Mouse (Mus musculus) stomach, embryonic 15.5 days (tissue): ENCODE data around the gene Slc35c2. TPM values are rescaled to one million over a fixed set of nuclear protein-coding genes. Genes with fewer than 3 reads are reported as not detected.

ENCODE experiments used
- ATAC-seq: fragments of 200-750 bp; cut with Nextera tagmentation; 2 replicates; pipeline ENCODE4 v1.8.0; 2017; ENCODE audit warnings: low read depth, moderate number of reproducible peaks, moderate TSS enrichment; ENCODE audit not compliant: insufficient read depth, low FRiP score
- H3K27ac ChIP-seq: fragments of 300-500 bp; sonication (generic); 2 replicates; pipeline ENCODE4 v1.5.1; 2015; ENCODE audit warnings: mild to moderate bottlenecking, inconsistent platforms
- H3K27me3 ChIP-seq: fragments of 300-500 bp; sonication (generic); replicated peaks from 2 replicates; pipeline ENCODE4 v1.6.1; 2015; ENCODE audit warnings: inconsistent platforms
- H3K36me3 ChIP-seq: fragments of 300-500 bp; sonication (generic); 2 replicates; pipeline ENCODE4 v1.6.1; 2015; ENCODE audit warnings: inconsistent platforms
- H3K4me1 ChIP-seq: fragments of 300-500 bp; sonication (generic); 2 replicates; pipeline ENCODE4 v1.6.1; 2015; ENCODE audit warnings: inconsistent platforms
- H3K4me2 ChIP-seq: fragments of 300-500 bp; sonication (generic); 2 replicates; pipeline ENCODE4 v1.6.1; 2015; ENCODE audit warnings: mild to moderate bottlenecking, inconsistent platforms
- H3K4me3 ChIP-seq: fragments of 300-500 bp; sonication (generic); replicated peaks from 2 replicates; pipeline ENCODE4 v1.5.1; 2015; ENCODE audit warnings: inconsistent platforms
- H3K9ac ChIP-seq: fragments of 300-500 bp; sonication (generic); 2 replicates; pipeline ENCODE4 v1.6.1; 2015; ENCODE audit warnings: inconsistent platforms
- H3K9me3 ChIP-seq: fragments of 300-500 bp; sonication (generic); 2 replicates; pipeline ENCODE4 v1.6.1; 2016; ENCODE audit warnings: inconsistent platforms
- WGBS: fragments of 180-500 bp; shearing (Covaris S2); methylation state at CpG from one replicate; pipeline ENCODE4 v1.1.7; 2015; 5-methylcytosine and 5-hydroxymethylcytosine counted together
- polyA plus RNA-seq: library from polyadenylated mRNA; unstranded; fragments of >200 nt; fragmentation: Nextera tagmentation; extraction: Ambion mirVana; gene quantifications from 2 replicates; pipeline ENCODE4 v1.2.1, GENCODE M21; 2015

The Slc35c2 gene
- polyA plus RNA-seq, 1 experiment from 2014 or later = 60.5 TPM

DNA sequence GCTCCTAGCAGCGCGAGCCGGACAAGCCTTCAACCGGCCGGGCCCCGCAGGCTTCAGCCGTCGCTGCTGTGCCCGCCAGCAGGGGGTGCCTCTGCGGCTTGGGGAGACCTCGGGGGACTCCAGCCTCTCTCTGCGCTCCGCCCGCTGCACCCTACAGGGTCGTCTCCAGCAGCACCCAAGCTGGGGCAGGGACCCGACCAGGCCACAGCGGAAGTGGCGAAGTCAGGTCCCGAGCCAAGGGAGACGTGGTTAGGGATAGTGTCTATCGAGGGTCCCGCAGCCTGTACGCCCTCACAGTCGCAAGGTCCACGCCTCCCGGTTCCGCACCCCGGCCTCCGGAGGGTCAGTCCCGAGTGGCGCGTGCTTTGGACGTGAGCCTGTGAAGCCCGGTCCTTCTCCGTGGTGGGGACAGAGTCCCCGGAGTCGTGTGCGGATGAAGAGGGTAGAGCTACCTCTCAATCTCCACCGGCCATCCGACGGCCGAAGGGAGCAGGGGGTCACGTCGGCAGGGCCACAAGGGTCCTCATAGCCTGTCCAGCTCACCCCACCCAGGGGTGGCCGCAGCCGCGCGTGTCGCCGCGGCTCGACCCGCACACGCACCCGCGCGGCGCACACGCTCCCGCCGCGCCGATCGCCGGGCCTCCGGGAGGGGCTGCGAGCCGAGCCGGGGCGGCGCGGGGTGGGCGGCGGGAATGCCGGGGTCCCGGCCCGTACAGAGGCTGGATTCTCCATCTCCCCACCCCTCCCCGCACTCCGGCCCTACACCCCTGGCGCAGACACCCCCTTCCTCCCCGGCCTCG, 54.0 kb downstream of the Slc35c2 start:
- no peak for ATAC-seq
- WGBS = 1% methylated on average over 73 of the region's 82 CpGs

DNA sequence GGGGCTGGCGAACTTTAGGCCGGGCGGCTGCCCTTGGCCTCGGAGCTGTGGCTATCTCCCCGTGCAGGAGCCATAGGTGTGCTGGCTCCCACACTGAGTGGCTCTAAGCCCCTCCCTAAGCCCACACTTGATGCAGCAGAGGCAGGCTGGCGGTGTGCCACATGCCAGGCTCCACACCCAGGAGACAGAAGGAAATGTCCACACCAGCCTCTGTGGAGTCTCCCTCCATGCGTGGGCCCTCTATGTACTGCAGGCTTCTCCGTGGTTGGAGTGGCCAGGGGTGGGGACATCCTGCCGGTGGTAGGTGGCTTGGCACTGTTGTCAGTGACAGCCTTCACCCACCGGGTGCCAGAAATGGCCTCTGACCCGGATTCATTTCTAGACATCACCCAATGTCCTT, 58.6 kb downstream of the Slc35c2 start:
- ATAC-seq = no peak
- Histone ChIP-seq H3K9me3 (no peaks in the 10 kb centered on the region), H3K36me3 (no peaks in the 10 kb centered on the region), H3K9ac (no peak overlapping the region), H3K27me3 (peaks cover 63% of the 10 kb centered on the region), H3K4me3 (no peak overlapping the region), H3K4me1 (peaks cover 10% of the 10 kb centered on the region), H3K4me2 (no peak overlapping the region), H3K27ac (no peak overlapping the region)
- WGBS = 81% methylated on average over 11 of the region's 11 CpGs

More for the DNA sequence above, 54.0 kb downstream of the Slc35c2 start:
- Histone ChIP-seq H3K36me3 (no peaks in the 10 kb centered on the region), H3K4me3 (peak overlapping the region; percentile 53), H3K27me3 (peaks cover 91% of the 10 kb centered on the region), H3K27ac (no peak overlapping the region), H3K9me3 (no peaks in the 10 kb centered on the region), H3K4me1 (peaks cover 14% of the 10 kb centered on the region), H3K9ac (peak overlapping the region; percentile 39; the same call in 1 of the 2 replicates), H3K4me2 (peak overlapping the region; percentile 96)

Other genes starting within 250 kb of the Slc35c2 start
- gene Cd40, start 232.2 kb downstream of the Slc35c2 start, polyA plus RNA-seq = 7.1 TPM in 2 replicates
- gene 1700025C18Rik, start 197.1 kb downstream of the Slc35c2 start, polyA plus RNA-seq = not detected in 2 replicates
- gene Cdh22, start 53.0 kb downstream of the Slc35c2 start, polyA plus RNA-seq = 0.57 and 0.63 TPM in 2 replicates
- 53.2 and 56.2 TPM in 2 replicates for gene Elmo2, start 38.6 kb upstream of the Slc35c2 start, polyA plus RNA-seq
- 0.64 and 0.66 TPM in 2 replicates for gene Zfp663, start 80.9 kb upstream of the Slc35c2 start, polyA plus RNA-seq
- gene Zfp334, start 100.4 kb upstream of the Slc35c2 start, polyA plus RNA-seq = 5.6 TPM in 2 replicates
- gene Ocstamp, start 112.5 kb upstream of the Slc35c2 start, polyA plus RNA-seq = 0.37 and 0.59 TPM in 2 replicates
- 0.89 and 1.0 TPM in 2 replicates for gene Slc13a3, start 185.4 kb upstream of the Slc35c2 start, polyA plus RNA-seq
- gene Trp53rka, start 205.5 kb upstream of the Slc35c2 start, polyA plus RNA-seq = 32.7 and 32.8 TPM in 2 replicates
- gene Slc2a10, start 215.9 kb upstream of the Slc35c2 start, polyA plus RNA-seq = 7.2 and 8.1 TPM in 2 replicates